Mouse (Mus musculus): Measurements from ENCODE around the gene Fgfr2.

- TF ChIP-seq CHD2 (IDR thresholded peaks at IDR 0.05; ENCODE audit: low read depth, low read length) (no peak), ZC3H11A (IDR thresholded peaks at IDR 0.05; ENCODE audit: borderline replicate concordance, low read depth, low read length) (no peak), HCFC1 (IDR thresholded peaks at IDR 0.05; ENCODE audit: borderline replicate concordance, insufficient read depth, low read length) (no peak), ZNF384 (IDR thresholded peaks at IDR 0.05; ENCODE audit: low read depth, low read length) (no peak)
These were observed 1322.6 kb downstream of the Fgfr2 start for GRCm38 (mm10) chr7:131800416-131801045.
